Mouse (Mus musculus) heart, postnatal 0 days (tissue): ENCODE data around the gene Mapk1.

Experiments
- CTCF ChIP-seq: IDR thresholded peaks from 2 replicates; pipeline ENCODE4 v1.5.1; 2016; ENCODE audit warnings: antibody characterized with exemption, control low read depth, low read depth
- EP300 ChIP-seq: IDR thresholded peaks from 2 replicates; pipeline ENCODE4 v1.6.1; 2016; ENCODE audit warnings: antibody characterized with exemption, low read depth

- no peak for TF ChIP-seq CTCF
- TF ChIP-seq EP300, result no peak
These were observed 72.4 kb downstream of the Mapk1 start for GRCm38 (mm10) chr16:17055584-17055983.
